Mouse (Mus musculus): ENCODE measurements around the gene Atf6.
A peak's percentile ranks its signal among the peaks of the same experiment; 100 is the strongest.

The Atf6 gene

GRCm38 (mm10) chr1:170655280-170655917, 212.2 kb downstream of the Atf6 start:
- DNase-seq: peak; percentile 36
